Mouse (Mus musculus): ENCODE data around the gene Efcab14.
A peak's percentile ranks its signal among the peaks of the same experiment; 100 is the strongest.

Gene Efcab14

GRCm38 (mm10) chr4:115737551-115738041, at the start of gene Efcab14:
Gene Efcab14, plus strand, starts transcription at chr4:115737744.
- DNase-seq = peak; percentile 98

GRCm38 (mm10) chr4:115701468-115701867, 36.1 kb upstream of the Efcab14 start:
- no peak for DNase-seq

GRCm38 (mm10) chr4:115703927-115704505, 33.5 kb upstream of the Efcab14 start:
- no peak for DNase-seq

GRCm38 (mm10) chr4:115708974-115709593, 28.5 kb upstream of the Efcab14 start:
- no peak for DNase-seq

- peak; percentile 85 for DNase-seq
Observed at GRCm38 (mm10) chr4:115709792-115710418, 27.6 kb upstream of the Efcab14 start.

- no peak for DNase-seq
Observed at GRCm38 (mm10) chr4:115728721-115729120, 8.8 kb upstream of the Efcab14 start.

- DNase-seq = peak; percentile 69
Observed at GRCm38 (mm10) chr4:115731588-115732222, 5.8 kb upstream of the Efcab14 start.

GRCm38 (mm10) chr4:115732223-115732818, 5.2 kb upstream of the Efcab14 start:
- DNase-seq = no peak

- DNase-seq = no peak
Observed at GRCm38 (mm10) chr4:115733746-115734145, 3.8 kb upstream of the Efcab14 start.

GRCm38 (mm10) chr4:115734867-115735266, 2.7 kb upstream of the Efcab14 start:
- DNase-seq = no peak

- no peak for DNase-seq
Observed at GRCm38 (mm10) chr4:115738481-115738985, 989 bp downstream of the Efcab14 start.

- DNase-seq = no peak
Observed at GRCm38 (mm10) chr4:115742658-115743057, 5.1 kb downstream of the Efcab14 start.

- no peak for DNase-seq
Observed at GRCm38 (mm10) chr4:115743096-115743495, 5.6 kb downstream of the Efcab14 start.

GRCm38 (mm10) chr4:115748181-115748580, 10.6 kb downstream of the Efcab14 start:
- no peak for DNase-seq

- DNase-seq = no peak
Observed at GRCm38 (mm10) chr4:115749336-115749735, 11.8 kb downstream of the Efcab14 start.

- no peak for DNase-seq
Observed at GRCm38 (mm10) chr4:115754101-115754500, 16.6 kb downstream of the Efcab14 start.

GRCm38 (mm10) chr4:115754851-115755250, 17.3 kb downstream of the Efcab14 start:
- no peak for DNase-seq

- DNase-seq = peak; percentile 10
Observed at GRCm38 (mm10) chr4:115761206-115761605, 23.7 kb downstream of the Efcab14 start.

GRCm38 (mm10) chr4:115764581-115764980, 27.0 kb downstream of the Efcab14 start:
- DNase-seq = no peak

- DNase-seq = no peak
Observed at GRCm38 (mm10) chr4:115767647-115768467, 30.3 kb downstream of the Efcab14 start.

- no peak for DNase-seq
Observed at GRCm38 (mm10) chr4:115775056-115775455, 37.5 kb downstream of the Efcab14 start.

- no peak for DNase-seq
Observed at GRCm38 (mm10) chr4:115777627-115778026, 40.1 kb downstream of the Efcab14 start.

All from right cerebral cortex, postnatal 4 days (tissue).